Mouse (Mus musculus) retina, postnatal 7 days (tissue): ENCODE measurements around the gene Rabgap1l.

ENCODE experiments used
- DNase-seq: peaks from one replicate; pipeline ENCODE4 v3.0.0-alpha.2; 2012; ENCODE audit warnings: low read depth, low spot score

The Rabgap1l gene

DNA sequence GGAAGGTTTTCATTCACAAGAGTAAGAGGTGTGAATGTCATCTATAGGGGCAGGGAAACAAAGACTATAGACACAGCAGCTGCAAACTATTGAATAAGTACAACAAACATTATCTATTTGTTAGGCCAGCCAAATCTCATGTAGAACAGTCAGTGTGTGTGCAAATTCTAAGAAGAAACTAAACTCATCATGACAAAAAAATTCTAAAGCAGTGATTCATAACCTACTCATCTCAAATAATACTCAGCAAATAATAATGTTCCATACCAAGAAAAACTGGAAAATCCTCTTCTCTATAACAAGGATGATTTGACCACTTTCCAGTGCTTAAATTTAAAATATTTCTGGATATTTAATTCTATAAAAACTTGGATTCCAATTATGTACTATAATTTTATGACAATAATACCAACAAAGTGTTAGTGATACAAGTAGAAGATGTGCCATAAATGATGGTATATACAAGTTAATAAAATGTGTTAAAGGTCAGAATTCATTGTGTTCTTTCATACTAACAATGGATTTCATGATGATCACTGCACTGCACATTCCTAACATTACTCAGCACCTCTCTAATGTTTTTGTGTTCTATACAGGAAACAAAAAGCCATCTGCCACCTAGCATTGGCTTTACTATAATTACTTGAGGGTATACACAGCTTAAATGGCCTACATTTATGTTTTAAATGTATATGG lies 196.6 kb downstream of the Rabgap1l start:
- no peak for DNase-seq

DNA sequence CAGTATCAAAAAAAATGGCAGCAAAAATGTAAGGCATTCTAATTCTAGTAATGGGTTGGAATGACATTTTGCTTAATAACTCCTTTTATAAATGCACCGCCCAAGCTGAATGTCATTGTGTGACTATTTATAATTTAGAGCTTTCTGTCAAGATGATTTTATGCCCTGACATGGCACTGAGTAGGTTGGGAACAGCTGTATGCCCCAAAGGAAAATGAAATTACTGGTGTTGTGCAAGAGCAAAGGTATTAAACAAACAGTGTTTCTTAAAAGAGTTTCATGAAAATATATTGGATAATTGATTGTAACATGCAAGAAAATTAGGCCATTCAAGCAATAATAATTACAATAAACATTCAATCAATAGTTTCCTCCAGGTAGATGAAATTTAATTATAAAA lies 198.4 kb downstream of the Rabgap1l start:
- no peak for DNase-seq

DNA sequence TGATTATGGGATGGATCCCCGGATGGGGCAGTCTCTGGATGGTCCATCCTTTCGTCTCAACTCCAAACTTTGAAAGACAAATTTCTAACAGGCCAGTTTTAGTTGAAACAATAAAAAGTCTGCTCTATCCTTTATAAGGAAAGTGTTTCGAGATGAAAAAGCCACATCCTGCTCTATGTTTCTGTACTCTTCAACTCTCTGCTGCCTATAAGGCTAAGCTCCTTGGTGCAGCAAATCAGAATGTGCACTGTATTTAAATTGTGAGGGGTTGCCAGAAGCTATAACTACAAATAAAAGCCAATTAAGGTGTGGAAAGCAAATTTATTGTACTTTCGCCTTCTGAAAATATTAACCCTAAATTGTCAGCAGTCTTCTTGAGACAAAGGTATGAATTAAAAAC lies 198.9 kb downstream of the Rabgap1l start:
- DNase-seq = no peak

DNA sequence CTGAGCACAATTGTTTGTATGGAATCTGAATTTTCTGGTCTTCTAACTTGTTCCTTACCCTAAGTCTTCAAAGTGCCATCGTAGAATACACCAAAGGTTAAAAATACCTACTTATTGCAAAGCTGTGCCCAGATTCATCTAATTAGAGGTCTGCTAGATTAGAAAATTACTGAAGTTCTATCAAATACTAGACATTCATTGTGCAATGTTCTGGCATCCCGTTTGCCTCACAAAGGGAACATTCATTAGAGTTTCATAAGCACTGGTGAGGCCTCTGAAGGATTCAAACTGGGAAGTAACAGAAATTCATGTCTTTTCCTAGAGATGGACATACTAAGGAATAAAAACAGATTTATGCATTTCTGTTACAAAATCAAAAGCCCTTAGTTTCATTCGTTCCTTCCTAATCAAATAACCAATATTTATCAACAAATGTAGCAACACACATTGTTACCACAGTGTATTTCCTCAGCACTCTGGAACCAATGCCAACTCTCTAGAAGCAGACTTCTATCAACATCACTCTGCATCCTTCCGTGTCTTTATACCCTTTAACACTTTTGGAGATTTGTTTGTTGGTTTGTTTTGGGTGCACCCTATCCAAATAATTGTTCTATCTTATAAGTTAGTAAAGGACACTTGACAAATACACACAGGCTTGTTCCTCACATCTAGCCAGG lies 204.0 kb downstream of the Rabgap1l start:
- DNase-seq = no peak

DNA sequence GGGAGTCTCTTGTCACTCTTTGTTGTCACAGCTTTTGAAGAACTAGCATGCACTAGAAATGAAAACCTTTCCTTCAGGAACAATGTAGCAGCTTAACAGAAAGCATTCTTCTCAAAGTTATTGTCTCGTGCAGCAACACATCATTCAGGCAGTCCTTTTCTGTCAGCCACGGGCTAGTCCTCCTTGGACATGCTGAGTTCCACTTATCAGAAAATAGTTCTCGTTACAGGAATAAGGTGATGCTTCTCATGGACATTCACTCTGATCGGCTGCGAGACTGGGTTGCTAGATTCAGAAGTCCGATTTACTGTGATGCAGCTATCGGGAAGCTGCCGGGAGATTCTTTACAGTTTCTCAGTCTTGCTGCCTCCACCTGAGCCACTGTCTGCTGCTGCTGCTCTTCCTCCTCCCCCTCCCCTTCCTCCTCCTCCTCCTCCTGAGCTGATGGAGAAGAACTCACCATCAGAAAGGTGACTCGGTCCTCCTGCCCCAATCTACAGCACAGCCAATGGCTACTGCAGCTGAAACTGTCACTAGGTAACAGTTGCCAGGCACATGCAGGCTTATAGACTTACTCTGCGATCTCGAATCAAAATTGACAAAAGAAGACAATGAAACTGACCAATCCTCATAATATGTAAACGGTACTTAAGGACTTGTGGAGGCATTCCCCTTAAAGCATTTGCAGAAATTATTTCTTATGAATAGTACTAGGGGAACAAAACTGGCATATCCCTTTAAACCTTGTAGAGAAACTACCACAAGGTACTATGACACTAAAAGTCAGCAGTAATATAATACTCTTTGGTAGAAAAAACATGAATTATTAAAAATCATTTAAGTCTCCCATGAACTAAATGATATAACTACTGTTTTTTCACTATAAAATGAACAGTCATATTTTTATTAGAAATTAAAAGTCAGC lies 213.4 kb downstream of the Rabgap1l start:
- no peak for DNase-seq

DNA sequence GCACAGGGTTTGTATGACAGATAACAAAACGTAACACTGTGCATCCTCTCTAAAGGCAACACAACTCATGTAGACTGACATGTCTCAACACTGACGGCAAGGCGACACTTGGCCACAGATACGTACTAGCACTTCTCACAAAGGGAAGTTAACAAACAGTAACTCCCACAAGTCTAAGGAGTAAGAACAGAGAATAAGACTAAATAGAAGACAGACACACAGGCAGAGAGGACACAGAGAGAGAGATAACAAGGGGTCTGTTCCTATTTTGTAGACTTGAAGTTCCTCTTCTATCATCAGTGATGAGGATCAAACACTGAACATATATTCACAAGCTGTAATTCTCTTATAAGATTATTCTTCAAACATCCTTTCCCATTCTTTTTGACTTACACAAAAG lies 216.9 kb downstream of the Rabgap1l start:
- no peak for DNase-seq

DNA sequence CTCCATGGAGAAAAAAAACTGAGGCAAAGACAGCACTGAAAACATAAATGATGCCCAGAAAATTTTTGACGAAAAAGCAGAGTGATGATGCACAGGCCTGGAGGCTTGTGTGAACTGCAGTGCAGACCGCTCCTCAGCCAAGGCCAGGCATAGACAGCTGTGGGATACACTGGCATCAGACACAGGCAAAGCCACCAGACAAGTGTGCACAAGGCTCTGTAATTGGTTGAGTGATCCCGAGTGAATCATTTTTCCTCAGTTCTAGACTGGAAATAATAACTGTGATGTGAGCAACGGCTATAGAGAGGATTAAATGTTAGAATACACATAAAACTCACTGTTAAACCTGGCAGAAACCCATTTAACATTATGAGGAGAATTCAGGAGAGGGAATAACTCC lies 219.0 kb downstream of the Rabgap1l start:
- DNase-seq = no peak

DNA sequence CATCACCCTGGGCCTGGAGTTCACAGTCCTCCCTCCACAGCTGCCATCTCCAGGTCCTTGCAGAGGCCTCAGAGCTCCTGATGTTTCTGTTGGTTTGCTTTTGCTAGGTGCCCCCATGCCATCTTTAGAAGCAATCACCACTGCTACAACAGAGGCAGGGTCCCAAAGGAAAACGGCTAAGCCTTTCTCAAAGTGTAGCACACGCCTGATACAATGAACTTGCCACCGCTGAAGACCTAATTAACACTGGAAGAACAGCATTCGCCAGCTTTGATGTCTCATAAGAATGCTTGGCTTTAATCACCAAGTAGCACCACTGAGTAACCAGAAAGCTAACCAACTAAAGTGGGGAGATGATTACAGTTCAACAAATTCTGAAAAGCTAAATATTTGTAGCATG lies 226.6 kb downstream of the Rabgap1l start:
- no peak for DNase-seq

DNA sequence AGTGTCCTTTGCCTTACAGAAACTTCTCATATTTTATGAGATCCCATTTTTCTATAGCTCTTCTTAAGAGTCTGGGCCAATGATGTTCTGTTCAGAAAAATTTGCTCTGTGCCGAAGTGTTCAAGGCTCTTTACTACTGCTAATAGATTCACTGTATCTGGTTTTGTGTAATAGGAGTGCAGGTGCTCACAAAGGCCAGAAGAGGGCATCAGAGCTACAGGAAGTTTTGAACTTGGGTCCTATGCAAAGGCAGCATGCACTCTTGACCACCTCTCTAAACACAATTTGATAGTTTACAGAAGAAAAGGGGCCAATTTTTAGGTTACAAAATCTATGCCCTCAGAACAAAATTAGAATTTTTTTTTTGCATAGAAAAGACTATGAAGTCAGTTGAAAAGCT lies 231.6 kb downstream of the Rabgap1l start:
- peak; percentile 14 for DNase-seq

DNA sequence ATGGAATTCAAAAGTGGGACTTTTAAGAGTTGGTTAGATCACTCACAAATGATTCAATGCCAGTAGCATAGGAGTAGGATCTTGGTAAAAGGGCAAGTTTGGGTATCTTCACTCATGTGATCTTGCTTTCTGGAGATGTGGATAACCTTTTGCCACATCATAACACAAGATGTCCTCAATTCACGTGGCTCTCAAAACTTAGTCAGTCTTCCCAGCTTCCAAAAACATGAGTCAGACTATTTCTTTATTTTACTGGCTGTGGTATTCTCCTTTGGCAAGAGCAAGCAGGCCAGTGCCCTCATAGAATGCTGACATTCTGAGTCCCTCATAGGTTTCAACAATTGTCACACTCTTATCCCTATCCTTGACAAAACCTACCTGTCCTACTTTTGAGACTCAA lies 242.4 kb downstream of the Rabgap1l start:
- no peak for DNase-seq

DNA sequence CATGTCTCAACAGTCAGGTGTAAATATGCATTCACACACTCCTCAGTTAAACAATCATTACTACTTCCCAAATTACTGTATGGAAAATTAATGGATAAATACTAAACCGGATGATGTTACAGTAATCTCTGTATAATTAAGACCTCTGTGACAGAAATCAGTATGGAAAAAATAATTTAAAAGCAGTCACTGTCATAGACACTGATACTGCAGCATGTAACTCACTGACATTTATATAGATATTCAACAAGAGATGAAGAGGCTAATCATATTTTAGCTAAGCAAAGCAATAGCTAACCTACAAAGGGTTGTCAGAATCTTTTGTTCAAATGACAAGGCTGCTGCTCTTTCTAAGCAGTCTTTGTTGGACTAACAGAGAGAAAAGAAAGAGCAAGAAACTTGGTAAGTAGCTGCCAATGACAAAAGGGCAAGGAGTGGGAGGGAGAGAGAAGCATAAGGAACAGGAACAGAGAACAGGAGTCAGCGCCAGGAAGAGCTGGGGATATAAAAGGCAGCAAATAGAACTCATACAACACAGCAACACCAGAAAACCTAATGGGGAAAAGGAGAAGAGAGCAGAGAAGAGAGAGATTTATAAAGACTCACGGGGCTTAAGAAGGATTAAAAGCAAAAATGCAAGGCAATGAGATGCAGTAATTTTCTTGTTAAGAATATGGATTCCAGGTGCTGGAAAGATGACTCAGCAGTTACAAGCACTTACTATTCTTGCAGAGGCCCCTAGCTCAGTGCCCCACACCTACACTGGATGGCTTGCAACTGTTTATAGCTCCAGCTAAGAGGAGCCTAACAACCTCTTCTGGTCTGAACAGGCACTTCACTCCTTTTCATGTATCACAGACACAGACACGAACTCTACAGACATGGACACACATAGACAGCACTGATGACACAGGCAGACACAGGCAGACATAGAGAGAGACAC lies 244.8 kb downstream of the Rabgap1l start:
- no peak for DNase-seq

DNA sequence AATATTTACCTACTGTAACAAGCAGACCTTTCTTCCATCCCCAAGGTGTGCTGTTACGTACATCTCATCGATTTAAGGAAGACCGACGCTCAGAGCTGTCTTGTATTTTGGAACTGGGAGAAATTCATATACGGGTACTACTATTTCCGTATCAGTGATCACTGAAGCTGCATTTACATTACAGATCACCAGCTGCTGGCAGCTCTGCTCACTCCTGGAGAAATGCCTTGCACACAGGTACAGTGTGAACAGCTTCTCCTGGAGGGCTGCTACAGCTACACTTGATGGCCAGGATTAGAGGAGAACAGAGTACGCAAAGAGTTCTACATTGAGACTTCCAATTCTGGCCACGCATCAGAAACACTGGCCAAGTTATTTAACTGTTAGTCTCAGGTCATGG lies 257.4 kb downstream of the Rabgap1l start:
- no peak for DNase-seq

DNA sequence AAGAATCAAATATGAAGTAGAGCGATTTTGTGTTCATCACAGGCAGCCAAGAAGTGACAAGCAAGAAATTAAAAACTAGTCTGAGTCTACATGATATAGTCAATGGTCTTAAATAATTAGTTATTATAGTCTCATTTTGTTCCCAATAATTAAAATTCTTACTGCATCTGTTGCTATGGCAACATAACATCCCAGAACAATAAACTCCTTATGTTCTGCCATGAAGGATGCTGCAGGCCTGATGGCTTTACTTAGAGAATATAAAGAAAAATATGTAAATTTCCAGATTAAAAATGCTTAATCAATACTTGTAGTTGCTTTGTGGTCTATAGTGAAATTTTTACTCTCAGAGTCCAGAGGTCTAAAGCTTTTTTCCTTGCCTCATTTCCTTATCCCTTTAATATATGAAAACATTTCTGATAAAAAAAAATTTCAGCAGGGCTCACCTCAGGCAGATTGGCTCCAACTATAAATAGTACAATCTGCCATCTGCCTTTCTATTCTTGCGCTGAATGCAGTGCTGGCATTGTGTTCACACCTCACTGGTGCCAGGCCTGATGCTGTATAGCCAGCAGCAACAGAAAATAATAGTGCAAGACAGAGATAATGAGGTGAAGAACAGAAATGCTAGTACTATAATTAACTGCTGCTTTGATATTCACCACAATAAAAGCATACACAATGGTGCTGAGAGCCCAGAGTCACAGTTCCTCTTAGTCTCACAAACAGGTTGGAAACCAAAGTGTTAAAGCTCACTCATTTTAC lies 258.3 kb downstream of the Rabgap1l start:
- peak; percentile 8 for DNase-seq

DNA sequence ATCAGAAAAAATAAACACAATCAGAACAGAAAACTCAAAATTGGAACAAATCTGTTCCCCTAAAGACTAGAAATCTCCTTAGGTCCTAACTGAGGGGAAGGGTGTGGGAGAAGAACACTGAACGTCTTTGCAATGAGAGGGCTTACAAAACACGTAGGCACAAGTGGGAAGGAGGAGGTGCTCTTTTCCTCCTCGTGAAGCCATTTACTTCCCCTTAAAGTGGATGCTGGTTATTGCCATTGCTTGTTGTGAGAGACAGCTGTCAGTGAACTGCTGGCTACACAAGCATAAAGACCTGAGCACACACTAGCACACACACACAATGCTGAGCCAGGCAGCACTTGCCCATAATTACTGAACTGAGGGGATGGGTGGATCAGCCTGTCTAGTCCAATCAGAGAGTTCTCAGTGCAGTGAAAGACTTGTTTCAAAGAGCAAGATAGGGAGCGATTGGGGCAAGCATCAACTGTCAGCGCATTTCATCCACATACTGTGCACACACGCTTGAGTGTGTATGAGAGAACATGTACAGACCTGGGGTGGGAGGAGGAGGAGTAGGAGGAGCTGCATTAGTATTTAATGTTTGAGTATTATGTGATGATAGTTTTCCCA lies 259.7 kb downstream of the Rabgap1l start:
- no peak for DNase-seq

DNA sequence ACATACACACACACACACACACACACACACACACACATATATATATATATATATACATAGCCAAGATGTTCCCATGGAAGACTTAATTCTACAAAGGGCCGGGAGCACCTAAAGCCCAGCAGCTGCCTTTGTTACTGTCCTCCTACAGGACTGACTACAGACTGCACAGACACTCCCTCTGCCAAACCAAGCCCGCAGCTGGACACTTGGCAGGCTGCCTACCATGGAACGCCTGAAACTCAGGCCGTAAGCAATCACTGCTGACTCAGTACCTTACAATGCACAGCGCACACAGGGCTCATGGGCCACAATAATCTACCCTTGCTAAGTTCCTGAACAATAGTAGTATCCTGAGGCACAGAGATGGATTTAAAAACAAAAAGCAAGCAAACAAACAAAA lies 261.6 kb downstream of the Rabgap1l start:
- DNase-seq = peak; percentile 29

DNA sequence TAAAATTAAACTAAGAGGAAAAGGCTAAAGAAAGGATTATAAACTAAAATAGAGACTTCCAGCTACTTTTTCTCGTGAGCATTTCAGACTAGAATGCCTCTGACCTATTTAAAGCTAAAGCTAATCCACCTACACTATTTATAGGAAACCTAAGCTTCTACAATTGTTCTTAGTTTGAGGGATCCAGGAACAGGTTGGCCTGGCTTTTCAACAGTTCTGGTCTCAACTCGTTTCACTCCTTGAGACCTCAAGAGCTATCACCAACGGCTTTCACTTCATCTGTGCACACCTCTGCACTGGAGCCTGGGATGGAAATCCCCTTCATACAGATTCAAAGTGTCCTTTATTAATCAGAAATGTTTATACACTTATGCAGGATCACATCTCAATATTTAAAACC lies 271.1 kb downstream of the Rabgap1l start:
- no peak for DNase-seq

DNA sequence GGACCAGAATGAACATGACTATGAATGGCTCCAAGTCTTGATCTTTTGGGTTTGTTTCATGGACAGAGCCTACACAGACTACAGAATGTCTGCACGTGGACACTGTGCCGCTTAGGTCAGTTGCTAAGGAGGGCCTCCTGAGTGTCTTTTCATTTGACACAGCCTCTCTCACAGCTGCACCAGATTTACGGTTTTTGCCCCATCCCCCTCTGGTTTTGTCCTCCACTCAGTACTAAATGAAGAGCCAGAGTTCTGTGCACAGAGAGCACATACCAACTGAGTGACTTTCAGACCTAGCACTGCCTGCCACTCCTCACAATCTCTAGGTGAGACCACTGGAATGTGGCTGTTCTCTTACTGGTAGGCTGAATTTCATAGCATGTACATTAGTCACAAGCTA lies 272.3 kb downstream of the Rabgap1l start:
- DNase-seq = no peak

DNA sequence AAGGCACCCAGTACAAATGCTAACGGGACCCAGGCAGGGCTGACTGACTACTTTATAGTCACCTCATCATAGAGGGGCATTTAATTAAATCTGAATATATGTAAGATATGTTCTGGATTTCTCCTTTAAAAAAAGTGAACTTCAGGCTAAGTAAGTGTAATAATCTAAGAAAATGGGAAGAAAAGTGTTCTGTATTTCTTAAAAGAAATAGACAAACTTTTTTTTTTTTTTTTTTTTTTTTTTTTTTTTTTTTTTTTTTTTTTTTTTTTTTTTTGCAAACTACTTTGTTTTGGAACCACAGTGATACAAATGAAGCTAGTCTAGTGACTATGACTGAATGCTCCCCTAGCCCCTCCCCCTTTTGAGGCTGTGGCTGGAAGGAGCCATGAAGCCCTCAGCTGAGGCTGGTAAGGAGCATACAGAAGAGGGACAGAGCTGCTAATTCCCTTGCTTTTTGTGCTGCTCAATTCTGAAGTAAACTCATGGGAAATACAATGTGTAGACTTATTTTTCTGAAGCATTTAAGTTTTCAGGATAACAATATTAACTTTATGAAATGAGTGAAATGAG lies 273.0 kb downstream of the Rabgap1l start:
- no peak for DNase-seq

DNA sequence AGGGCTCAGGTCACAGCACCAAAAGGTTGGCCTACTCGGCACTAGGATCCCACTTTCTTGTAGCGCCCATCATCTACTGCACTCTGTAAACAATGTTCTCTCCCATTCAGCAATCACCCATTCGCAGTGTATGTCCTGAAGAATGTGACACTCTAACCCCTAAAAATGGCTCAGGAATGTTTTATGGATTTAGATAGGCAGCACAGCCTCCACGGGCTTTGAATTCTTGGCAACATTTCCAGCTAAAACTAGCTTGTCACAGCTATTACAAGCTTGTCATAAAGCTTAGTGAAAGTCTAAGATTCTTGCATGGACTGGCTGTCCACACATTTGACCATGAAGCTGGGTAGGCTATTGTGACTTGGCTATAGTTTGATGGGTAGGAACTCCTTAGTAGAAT lies 274.5 kb downstream of the Rabgap1l start:
- DNase-seq = no peak

DNA sequence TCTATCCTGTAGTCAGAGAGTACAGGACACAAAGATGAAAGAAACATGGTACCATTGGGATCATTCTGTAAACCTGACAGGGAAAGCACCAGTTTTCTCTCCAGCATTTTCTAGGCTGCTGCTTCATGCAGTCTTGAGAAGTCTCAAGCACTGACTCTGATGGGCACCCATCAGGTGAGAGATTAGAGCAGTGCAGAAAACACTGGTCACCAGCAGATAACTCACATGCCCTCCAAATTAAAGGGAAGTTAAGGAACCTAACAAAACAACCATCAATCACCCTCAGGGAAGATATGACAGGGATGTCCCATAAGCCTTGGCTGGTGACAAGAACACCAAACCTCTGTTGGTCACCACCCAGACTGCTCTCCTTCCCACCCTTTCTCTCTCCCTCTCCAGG lies 285.2 kb downstream of the Rabgap1l start:
- no peak for DNase-seq
